In the genomic region with DNA sequence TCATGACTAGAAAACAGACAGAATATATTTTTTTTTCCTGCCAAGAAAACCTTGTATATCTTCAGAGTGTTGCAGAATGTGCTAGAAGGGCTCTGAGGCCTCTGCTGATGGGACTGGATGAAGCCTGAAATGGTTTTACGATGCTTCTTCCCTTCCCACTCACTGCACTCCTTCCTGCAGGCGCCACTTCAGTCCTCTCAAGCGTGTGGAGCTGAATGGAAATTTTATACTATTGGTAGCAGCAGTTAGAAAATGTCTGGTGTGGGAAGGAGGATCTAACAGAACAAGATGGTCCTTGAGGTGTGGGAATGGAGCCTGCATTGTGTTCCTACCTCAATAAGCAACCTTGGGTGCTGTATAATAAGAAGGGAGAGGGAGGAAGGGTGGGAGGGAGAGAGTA, we compare ENCODE assay signal across 18 mouse cellular contexts.
"Had no signal": no experiment of that assay in that cellular context is flagged by ENCODE, and none has a peak within 500 bp of the region (broad histone marks: within the 10 kb centered on the region; RNA-seq: fewer than 3 reads in every experiment).

No protein-coding gene starts in this region.

- H3K4me1 ChIP-seq: midbrain, embryonic 10.5 days; midbrain, embryonic 12.5 days; neural tube, embryonic 13.5 days; neural tube, embryonic 15.5 days had no signal

- DNase-seq: lung, adult 18-20 months; lung, embryonic 14.5 days; lung, postnatal 10 days; lung, postnatal 4 days; midbrain, embryonic 14.5 days; retina, postnatal 1 day; right cerebral cortex, postnatal 25 days; right cerebral cortex, postnatal 4 days; spleen, adult 18-20 months; thymus, adult 18-20 months; thymus, postnatal 14 days; thymus, postnatal 36 days had no signal

- H3K27me3 ChIP-seq: midbrain, embryonic 12.5 days; neural tube, embryonic 13.5 days; neural tube, embryonic 15.5 days had no signal

- H3K4me3 ChIP-seq: midbrain, embryonic 10.5 days; midbrain, embryonic 12.5 days; myocyte; neural tube, embryonic 13.5 days; neural tube, embryonic 15.5 days had no signal

- H3K27ac ChIP-seq: midbrain, embryonic 10.5 days; midbrain, embryonic 12.5 days; neural tube, embryonic 13.5 days; neural tube, embryonic 15.5 days had no signal

- ATAC-seq: midbrain, embryonic 16.5 days had no signal

- H3K36me3 ChIP-seq: midbrain, embryonic 10.5 days; midbrain, embryonic 12.5 days; neural tube, embryonic 13.5 days; neural tube, embryonic 15.5 days had no signal
